Mouse (Mus musculus) testis, postnatal 14 days (tissue): ENCODE data around the gene Ptpn11.

Source experiments
- DNase-seq: peaks from one replicate; pipeline ENCODE4 v3.0.0; 2021; ENCODE audit warnings: low spot score

Gene Ptpn11

GRCm38 (mm10) chr5:121124208-121125185, 66.7 kb downstream of the Ptpn11 start:
- DNase-seq, result no peak

- no peak for DNase-seq
Observed at GRCm38 (mm10) chr5:121123399-121123798, 67.8 kb downstream of the Ptpn11 start.

GRCm38 (mm10) chr5:121122577-121122976, 68.6 kb downstream of the Ptpn11 start:
- no peak for DNase-seq

- DNase-seq, result no peak
Observed at GRCm38 (mm10) chr5:121122036-121122435, 69.2 kb downstream of the Ptpn11 start.

GRCm38 (mm10) chr5:121119331-121120034, 71.7 kb downstream of the Ptpn11 start:
- no peak for DNase-seq

- DNase-seq, result no peak
Observed at GRCm38 (mm10) chr5:121118345-121118744, 72.9 kb downstream of the Ptpn11 start.

- no peak for DNase-seq
Observed at GRCm38 (mm10) chr5:121116941-121117340, 74.3 kb downstream of the Ptpn11 start.

- DNase-seq, result no peak
Observed at GRCm38 (mm10) chr5:121115391-121116157, 75.6 kb downstream of the Ptpn11 start.

- DNase-seq, result no peak
Observed at GRCm38 (mm10) chr5:121114151-121114550, 77.0 kb downstream of the Ptpn11 start.

GRCm38 (mm10) chr5:121112390-121112789, 78.8 kb downstream of the Ptpn11 start:
- DNase-seq, result peak; percentile 32

GRCm38 (mm10) chr5:121111106-121111915, 79.9 kb downstream of the Ptpn11 start:
- DNase-seq, result no peak

- no peak for DNase-seq
Observed at GRCm38 (mm10) chr5:121109185-121109584, 82.0 kb downstream of the Ptpn11 start.

GRCm38 (mm10) chr5:121106913-121107312, 84.3 kb downstream of the Ptpn11 start:
- no peak for DNase-seq

- DNase-seq, result no peak
Observed at GRCm38 (mm10) chr5:121100886-121101580, 90.2 kb downstream of the Ptpn11 start.

- no peak for DNase-seq
Observed at GRCm38 (mm10) chr5:121100095-121100494, 91.1 kb downstream of the Ptpn11 start.

- DNase-seq, result no peak
Observed at GRCm38 (mm10) chr5:121097970-121098369, 93.2 kb downstream of the Ptpn11 start.

GRCm38 (mm10) chr5:121096744-121097143, 94.5 kb downstream of the Ptpn11 start:
- no peak for DNase-seq

- DNase-seq, result no peak
Observed at GRCm38 (mm10) chr5:121093281-121093680, 97.9 kb downstream of the Ptpn11 start.

GRCm38 (mm10) chr5:121089660-121090059, 101.5 kb downstream of the Ptpn11 start:
- DNase-seq, result no peak

- DNase-seq, result no peak
Observed at GRCm38 (mm10) chr5:121087733-121088132, 103.5 kb downstream of the Ptpn11 start.

- no peak for DNase-seq
Observed at GRCm38 (mm10) chr5:121082605-121083004, 108.6 kb downstream of the Ptpn11 start.
